Mouse (Mus musculus) myocyte (in vitro differentiated cells): ENCODE measurements at regions not wholly inside any gene's neighbourhood (a gene's known extent, or its start where the extent isn't known, plus 50 kb on each side); places are given as distances from the start of the nearest gene placed in this dataset.

Source experiments
- MAX ChIP-seq: IDR thresholded peaks from one replicate; pipeline ENCODE4 v1.6.1; 2011; ENCODE audit warnings: low read depth, mild to moderate bottlenecking, control low read depth
- POLR2A ChIP-seq: IDR thresholded peaks from one replicate; pipeline ENCODE4 v1.6.1; 2011; ENCODE audit warnings: low read depth, mild to moderate bottlenecking, control low read depth, moderate library complexity; ENCODE audit not compliant: insufficient read length
- USF1 ChIP-seq: IDR thresholded peaks from one replicate; pipeline ENCODE4 v1.6.1; 2011; ENCODE audit warnings: low read depth, mild to moderate bottlenecking, control low read depth, moderate library complexity

- TF ChIP-seq POLR2A: no peak
- TF ChIP-seq USF1: no peak
- TF ChIP-seq MAX: no peak
These were observed 114.1 kb upstream of the Ccdc122 start for GRCm38 (mm10) chr14:76922399-76922939.
